Mouse (Mus musculus): Measurements from ENCODE around the gene B230118H07Rik. TPM values are rescaled to one million over a fixed set of nuclear protein-coding genes. Genes with fewer than 3 reads are reported as not detected.

B230118H07Rik gene
- polyA plus RNA-seq, 1 experiment from 2014 or later, result 15.1 TPM

DNA sequence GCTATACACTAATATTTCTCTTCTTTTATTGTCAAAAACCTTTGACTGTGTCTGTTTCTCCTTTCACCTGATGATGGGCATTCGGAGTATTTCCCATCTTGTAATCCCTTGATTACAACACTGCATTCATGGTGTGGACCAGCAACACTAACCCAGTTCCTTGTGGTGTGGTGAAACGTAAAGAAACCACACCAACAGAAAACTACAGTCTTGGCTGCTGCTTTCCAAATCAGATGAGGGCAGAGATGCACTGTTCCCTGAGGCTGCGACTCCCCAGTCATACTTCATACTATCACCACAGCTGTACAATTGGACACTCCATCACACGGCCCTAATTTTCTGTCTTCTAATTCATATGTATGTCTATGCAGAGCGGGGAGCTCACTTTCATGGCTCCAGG is 54.7 kb downstream of the B230118H07Rik start:
- no peaks in the 10 kb centered on the region for H3K9me3 ChIP-seq (ENCODE audit: low read length)

DNA sequence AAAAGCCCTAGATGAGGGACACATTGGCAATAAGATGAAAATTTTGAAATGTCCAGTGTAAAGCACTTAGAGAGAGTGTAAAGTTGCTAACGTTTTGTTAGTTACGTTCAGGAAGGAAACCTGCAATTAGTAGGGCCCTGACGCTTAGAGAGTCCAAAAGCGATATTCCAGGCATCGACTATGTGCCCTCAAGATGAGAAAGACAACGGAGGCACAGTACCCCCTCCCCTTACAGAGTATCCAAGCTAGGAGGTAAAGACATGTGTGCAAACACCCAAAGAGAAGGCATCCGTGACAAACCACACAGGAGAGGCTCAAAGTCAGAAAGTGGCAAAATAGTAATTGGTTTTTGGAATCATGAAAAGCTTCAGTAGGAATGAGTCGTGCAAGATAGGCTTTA is 56.4 kb downstream of the B230118H07Rik start:
- Histone ChIP-seq H3K4me2 (ENCODE audit: low read depth, low read length) (no peak overlapping the region), H3K36me3 (replicated peaks; ENCODE audit: insufficient read depth, low read length) (no peaks in the 10 kb centered on the region), H3K27ac (ENCODE audit: low read depth) (no peak overlapping the region), H3K27me3 (ENCODE audit: insufficient read depth, low read length) (no peaks in the 10 kb centered on the region), H3K4me1 (ENCODE audit: insufficient read depth) (no peaks in the 10 kb centered on the region), H3K4me3 (ENCODE audit: low read depth, low read length) (no peak overlapping the region), H3K9me3 (ENCODE audit: low read length) (no peaks in the 10 kb centered on the region), H3K9ac (replicated peaks) (no peak overlapping the region)
- DNase-seq (no peak), ATAC-seq (no peak)
- TF ChIP-seq EP300 (IDR thresholded peaks at IDR 0.05; ENCODE audit: low read depth), result no peak
- TF ChIP-seq CTCF (IDR thresholded peaks at IDR 0.05; ENCODE audit: low read depth), result no peak
- 79% methylated on average over 8 of the region's 8 CpGs for WGBS (ENCODE audit: insufficient replicate concordance)

More for the DNA sequence above, 54.7 kb downstream of the B230118H07Rik start:
- DNase-seq (no peak), ATAC-seq (no peak)
- Histone ChIP-seq H3K4me2 (ENCODE audit: low read depth, low read length) (no peak overlapping the region), H3K27ac (ENCODE audit: low read depth) (no peak overlapping the region), H3K4me3 (ENCODE audit: low read depth, low read length) (no peak overlapping the region), H3K4me1 (ENCODE audit: insufficient read depth) (no peaks in the 10 kb centered on the region), H3K36me3 (replicated peaks; ENCODE audit: insufficient read depth, low read length) (no peaks in the 10 kb centered on the region), H3K9ac (replicated peaks) (no peak overlapping the region), H3K27me3 (ENCODE audit: insufficient read depth, low read length) (no peaks in the 10 kb centered on the region)
- TF ChIP-seq CTCF (IDR thresholded peaks at IDR 0.05; ENCODE audit: low read depth) (no peak), EP300 (IDR thresholded peaks at IDR 0.05; ENCODE audit: low read depth) (no peak)
- WGBS (ENCODE audit: insufficient replicate concordance), result 75% methylated on average over 5 of the region's 5 CpGs

DNA sequence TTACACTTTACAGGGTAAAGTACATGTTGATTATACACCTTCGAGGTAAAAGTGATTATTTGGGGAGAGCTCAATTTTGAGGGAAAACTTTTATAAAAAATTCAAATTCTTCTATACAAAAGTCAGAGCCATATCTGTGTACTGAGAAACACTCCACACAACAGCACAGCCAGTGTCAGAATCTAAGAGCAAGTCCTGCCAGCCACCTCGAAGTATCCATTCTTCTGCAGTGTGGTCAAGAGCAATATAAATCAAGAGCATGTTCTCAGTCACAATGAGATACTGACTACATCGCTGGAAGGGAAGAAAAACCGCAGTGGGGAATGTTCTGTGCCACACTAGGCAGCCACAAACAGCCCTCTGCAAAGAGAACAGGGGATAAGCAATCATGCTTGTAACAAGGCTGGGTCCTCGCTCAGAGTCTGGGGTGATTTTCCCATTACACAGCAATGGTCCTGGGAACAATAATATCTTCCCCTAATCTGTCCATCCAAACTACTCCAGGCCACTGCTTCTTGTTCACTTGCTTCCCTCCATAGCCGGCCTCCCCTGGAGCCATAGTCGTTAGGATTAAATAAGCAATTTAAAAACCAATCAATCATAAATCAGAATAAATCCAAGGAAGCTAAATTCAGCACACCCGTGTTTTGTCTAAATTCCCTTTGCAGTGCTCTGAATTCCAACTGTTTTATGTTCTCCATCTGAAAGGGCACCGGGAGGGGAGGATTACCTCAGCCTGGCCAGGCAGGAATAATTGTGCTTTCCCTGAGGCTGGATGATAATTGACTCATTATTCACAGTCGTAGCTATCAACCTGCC is 57.1 kb downstream of the B230118H07Rik start:
- WGBS (ENCODE audit: insufficient replicate concordance), result 59% methylated on average over 10 of the region's 10 CpGs
- H3K4me2 ChIP-seq (ENCODE audit: low read depth, low read length), result no peak overlapping the region
- H3K9ac ChIP-seq (replicated peaks), result no peak overlapping the region
- H3K27ac ChIP-seq (ENCODE audit: low read depth), result no peak overlapping the region
- H3K36me3 ChIP-seq (replicated peaks; ENCODE audit: insufficient read depth, low read length), result no peaks in the 10 kb centered on the region
- H3K9me3 ChIP-seq (ENCODE audit: low read length), result no peaks in the 10 kb centered on the region
- DNase-seq (no peak), ATAC-seq (no peak)
- TF ChIP-seq EP300 (IDR thresholded peaks at IDR 0.05; ENCODE audit: low read depth) (no peak), CTCF (IDR thresholded peaks at IDR 0.05; ENCODE audit: low read depth) (no peak)
- no peaks in the 10 kb centered on the region for H3K4me1 ChIP-seq (ENCODE audit: insufficient read depth)
- no peaks in the 10 kb centered on the region for H3K27me3 ChIP-seq (ENCODE audit: insufficient read depth, low read length)
- no peak overlapping the region for H3K4me3 ChIP-seq (ENCODE audit: low read depth, low read length)

DNA sequence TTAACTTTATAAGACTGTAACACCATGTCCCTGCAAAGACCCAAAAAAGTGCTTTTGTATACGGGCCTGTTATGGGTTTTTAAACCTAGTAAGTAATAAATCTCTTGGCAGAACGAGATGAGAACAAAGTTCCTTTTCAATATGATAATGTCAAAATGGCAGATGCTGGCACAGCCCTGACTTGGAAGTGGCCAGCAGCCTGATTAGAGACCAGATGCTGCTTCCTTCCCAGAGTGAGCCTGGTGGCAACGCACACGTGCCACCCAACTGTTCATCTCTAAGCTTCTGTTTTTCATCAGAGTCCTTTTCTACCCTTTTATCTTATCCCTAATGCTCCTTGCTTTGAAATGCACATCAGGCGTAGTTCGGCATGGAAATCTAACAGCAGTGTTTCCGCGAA is 58.0 kb downstream of the B230118H07Rik start:
- Histone ChIP-seq H3K4me3 (ENCODE audit: low read depth, low read length) (no peak overlapping the region), H3K27me3 (ENCODE audit: insufficient read depth, low read length) (no peaks in the 10 kb centered on the region), H3K4me2 (ENCODE audit: low read depth, low read length) (no peak overlapping the region), H3K36me3 (replicated peaks; ENCODE audit: insufficient read depth, low read length) (no peaks in the 10 kb centered on the region), H3K9me3 (ENCODE audit: low read length) (no peaks in the 10 kb centered on the region), H3K27ac (ENCODE audit: low read depth) (no peak overlapping the region), H3K9ac (replicated peaks) (no peak overlapping the region), H3K4me1 (ENCODE audit: insufficient read depth) (no peaks in the 10 kb centered on the region)
- no peak for DNase-seq
- WGBS (ENCODE audit: insufficient replicate concordance), result 71% methylated on average over 8 of the region's 8 CpGs
- TF ChIP-seq CTCF (IDR thresholded peaks at IDR 0.05; ENCODE audit: low read depth) (no peak), EP300 (IDR thresholded peaks at IDR 0.05; ENCODE audit: low read depth) (no peak)
- no peak for ATAC-seq

DNA sequence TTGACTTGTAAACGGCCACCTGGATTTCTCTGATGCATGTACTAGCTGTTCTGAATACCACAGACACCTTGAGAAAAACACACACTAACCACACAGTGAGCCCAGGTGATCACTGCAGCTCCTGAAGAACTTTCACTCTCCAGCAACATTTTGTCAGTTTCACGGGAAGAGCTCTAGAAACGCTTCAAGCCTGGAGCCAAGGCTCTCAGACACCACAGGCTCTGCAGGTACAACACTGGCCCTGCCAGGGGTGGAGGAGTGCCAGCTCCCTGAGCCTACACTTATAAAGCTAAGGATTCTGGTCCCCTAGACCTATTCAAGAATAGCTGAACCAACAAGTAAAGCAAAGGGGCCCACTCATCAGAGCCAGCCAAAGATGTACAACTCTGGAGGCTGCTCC is 67.9 kb downstream of the B230118H07Rik start:
- DNase-seq (no peak), ATAC-seq (no peak)
- no peaks in the 10 kb centered on the region for H3K9me3 ChIP-seq (ENCODE audit: low read length)
- WGBS (ENCODE audit: insufficient replicate concordance), result 67% methylated on average over 3 of the region's 3 CpGs
- no peaks in the 10 kb centered on the region for H3K4me1 ChIP-seq (ENCODE audit: insufficient read depth)
- H3K27ac ChIP-seq (ENCODE audit: low read depth), result no peak overlapping the region
- TF ChIP-seq CTCF (IDR thresholded peaks at IDR 0.05; ENCODE audit: low read depth) (no peak), EP300 (IDR thresholded peaks at IDR 0.05; ENCODE audit: low read depth) (no peak)
- no peaks in the 10 kb centered on the region for H3K27me3 ChIP-seq (ENCODE audit: insufficient read depth, low read length)
- H3K4me2 ChIP-seq (ENCODE audit: low read depth, low read length), result no peak overlapping the region
- H3K9ac ChIP-seq (replicated peaks), result no peak overlapping the region
- H3K4me3 ChIP-seq (ENCODE audit: low read depth, low read length), result no peak overlapping the region
- no peaks in the 10 kb centered on the region for H3K36me3 ChIP-seq (replicated peaks; ENCODE audit: insufficient read depth, low read length)

DNA sequence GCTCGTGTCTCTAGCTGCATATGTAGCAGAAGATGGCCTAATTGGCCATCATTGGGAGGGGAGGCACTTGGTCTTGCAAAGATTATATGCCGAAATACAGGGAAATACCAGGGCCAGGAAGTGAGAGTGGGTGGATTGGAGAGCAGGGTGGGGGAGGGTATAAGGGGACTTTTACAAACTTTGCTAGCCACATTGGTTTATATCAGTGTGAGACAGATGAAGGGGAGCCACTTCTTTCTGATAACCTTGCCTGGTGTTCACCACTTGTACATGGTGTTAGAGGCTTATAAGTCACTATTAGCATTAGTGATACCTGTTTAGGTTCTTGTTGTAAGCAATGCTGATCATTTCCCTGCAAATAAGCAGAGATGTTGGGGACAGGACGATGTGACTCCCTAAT is 68.4 kb downstream of the B230118H07Rik start:
- no peaks in the 10 kb centered on the region for H3K9me3 ChIP-seq (ENCODE audit: low read length)
- H3K4me2 ChIP-seq (ENCODE audit: low read depth, low read length), result no peak overlapping the region
- no peak for DNase-seq
- no peaks in the 10 kb centered on the region for H3K27me3 ChIP-seq (ENCODE audit: insufficient read depth, low read length)
- no peak overlapping the region for H3K4me3 ChIP-seq (ENCODE audit: low read depth, low read length)
- no peaks in the 10 kb centered on the region for H3K4me1 ChIP-seq (ENCODE audit: insufficient read depth)
- no peak for ATAC-seq
- WGBS (ENCODE audit: insufficient replicate concordance), result 57% methylated on average over 3 of the region's 3 CpGs
- H3K27ac ChIP-seq (ENCODE audit: low read depth), result no peak overlapping the region
- no peaks in the 10 kb centered on the region for H3K36me3 ChIP-seq (replicated peaks; ENCODE audit: insufficient read depth, low read length)
- H3K9ac ChIP-seq (replicated peaks), result no peak overlapping the region
- TF ChIP-seq CTCF (IDR thresholded peaks at IDR 0.05; ENCODE audit: low read depth), result no peak
- no peak for TF ChIP-seq EP300 (IDR thresholded peaks at IDR 0.05; ENCODE audit: low read depth)
